Mouse (Mus musculus) liver, postnatal 0 days (tissue): ENCODE data around the gene Prr18.

Source experiments
- CTCF ChIP-seq: sonication (generic); IDR thresholded peaks from 2 replicates; pipeline ENCODE4 v1.5.1; 2016; ENCODE audit warnings: antibody characterized with exemption, low read depth
- EP300 ChIP-seq: IDR thresholded peaks from 2 replicates; pipeline ENCODE4 v1.6.1; 2016; ENCODE audit warnings: antibody characterized with exemption, low read depth, mild to moderate bottlenecking

DNA sequence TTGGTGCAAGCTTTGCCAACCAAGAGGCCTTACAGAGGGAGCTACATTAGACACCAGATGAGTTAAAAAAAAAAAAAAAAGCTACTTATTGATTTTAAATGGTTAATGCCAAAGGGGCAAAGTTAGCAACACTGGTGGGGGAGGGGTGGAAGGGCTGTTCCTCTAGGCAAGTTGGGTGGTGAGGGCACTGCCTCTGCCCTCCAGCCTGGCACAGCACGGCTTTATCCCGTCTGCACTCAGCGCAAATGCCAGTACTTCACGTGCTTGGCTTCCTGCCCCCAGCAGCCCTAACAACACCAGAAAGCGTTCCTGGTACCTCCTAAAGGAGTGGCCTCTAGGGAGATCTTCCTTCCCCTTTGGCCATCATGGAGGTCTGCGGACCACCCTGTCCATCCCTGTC is 6.2 kb downstream of the Prr18 start:
- no peak for TF ChIP-seq CTCF
- no peak for TF ChIP-seq EP300
